In the genomic region with DNA sequence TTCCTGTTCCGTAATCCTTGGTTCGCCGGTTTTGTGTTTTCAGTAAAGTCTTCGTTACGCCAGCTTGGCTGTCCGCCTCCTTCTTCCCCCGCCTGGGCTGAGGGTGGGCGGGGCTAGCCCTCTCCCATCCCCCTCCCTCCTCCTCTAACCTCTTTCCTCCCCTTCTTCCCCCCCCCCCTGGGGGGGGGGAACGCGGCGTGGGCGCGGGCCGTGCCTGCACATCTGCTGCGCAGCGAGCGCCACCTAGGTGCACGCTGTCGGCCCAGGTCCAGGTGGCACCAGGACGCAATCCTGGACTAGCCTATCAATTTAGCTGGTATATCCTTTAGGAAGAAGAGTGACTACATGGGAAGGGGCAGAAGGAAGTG, we compare ENCODE assay signal across 8 mouse cellular contexts. TPM values are rescaled to one million over a fixed set of nuclear protein-coding genes. Genes with fewer than 3 reads are reported as not detected.
DNase-seq lines count a peak whose midpoint lies in the region; ATAC-seq and TF ChIP-seq lines count a peak whose summit lies in the region.

No protein-coding gene starts in this region.

- H3K4me2 ChIP-seq in forebrain, embryonic 16.5 days (ENCODE audit: low read length), result peak overlapping the region; percentile 80

- intact Hi-C loops in heart, postnatal 36 days (cut with DNase I), result loop anchor here (1.0 kb wide), 1 partner anchor 70 kb away; no protein-coding TSS in a partner anchor

- TF ChIP-seq POLR2A in ES-Bruce4 (IDR thresholded peaks at IDR 0.05; ENCODE audit: insufficient read depth, low read length), result no peak
- peak; percentile 66; the same call in 1 of the 2 replicates for TF ChIP-seq POLR2A in lung, adult 2 months (IDR thresholded peaks at IDR 0.05; ENCODE audit: borderline replicate concordance, extremely low read depth, low read depth, low read length)

- no peaks in the 10 kb centered on the region for H3K27me3 ChIP-seq in ES-Bruce4 (ENCODE audit: control insufficient read depth, insufficient read depth, low read length, poor library complexity, severe bottlenecking)
- no peaks in the 10 kb centered on the region for H3K27me3 ChIP-seq in forebrain, embryonic 16.5 days (replicated peaks; ENCODE audit: control insufficient read depth, insufficient read depth, low read length)

- TF ChIP-seq EP300 in ES-Bruce4 (IDR thresholded peaks at IDR 0.05; ENCODE audit: insufficient read depth, low read depth, low read length), result peak; percentile 61; the same call in 1 of the 2 replicates

- peak overlapping the region; percentile 69 for H3K4me3 ChIP-seq in ES-Bruce4 (ENCODE audit: low read depth, low read length)
- H3K4me3 ChIP-seq in forebrain, embryonic 16.5 days (replicated peaks; ENCODE audit: low read length), result peak overlapping the region; percentile 62
- H3K4me3 ChIP-seq in layer of hippocampus, adult 2 months, result peak overlapping the region; percentile 94
- peak overlapping the region; percentile 43 for H3K4me3 ChIP-seq in lung, adult 2 months (replicated peaks; ENCODE audit: extremely low read depth, low read depth, low read length)

- under 1% methylated on average over 15 of the region's 20 CpGs for WGBS in forebrain, embryonic 16.5 days
- under 1% methylated on average over 18 of the region's 20 CpGs for WGBS in lung, adult 2 months

- no peaks in the 10 kb centered on the region for H3K9me3 ChIP-seq in ES-Bruce4 (replicated peaks; ENCODE audit: control insufficient read depth, insufficient read depth, low read length, poor library complexity, severe bottlenecking)
- H3K9me3 ChIP-seq in forebrain, embryonic 16.5 days (ENCODE audit: control insufficient read depth, low read length), result no peaks in the 10 kb centered on the region

- H3K4me1 ChIP-seq in ES-Bruce4 (ENCODE audit: control insufficient read depth, insufficient read depth, low read length), result no peaks in the 10 kb centered on the region
- peaks cover 45% of the 10 kb centered on the region for H3K4me1 ChIP-seq in forebrain, embryonic 16.5 days (replicated peaks; ENCODE audit: control insufficient read depth, insufficient read depth, low read length)
- peaks cover 16% of the 10 kb centered on the region for H3K4me1 ChIP-seq in lung, adult 2 months (ENCODE audit: control insufficient read depth, insufficient read depth, low read length)

- no peak overlapping the region for H3K27ac ChIP-seq in ES-Bruce4 (ENCODE audit: insufficient read depth, low read length)
- peak overlapping the region; percentile 97 for H3K27ac ChIP-seq in forebrain, embryonic 16.5 days (ENCODE audit: low read length)
- peak overlapping the region; percentile 100 for H3K27ac ChIP-seq in layer of hippocampus, adult 2 months

- DNase-seq in cerebellum, adult 18-20 months, result peak; percentile 86 to 89
- DNase-seq in heart, postnatal 36 days, result peak; percentile 87 to 89
- DNase-seq in layer of hippocampus, adult 2 months (ENCODE audit: low spot score in 2 of 2), result peak; percentile 79 to 84
- peak; percentile 86 for DNase-seq in lung, adult 2 months
- peak; percentile 84 for DNase-seq in testis, postnatal 14 days (ENCODE audit: low spot score)

- TF ChIP-seq CTCF in ES-Bruce4 (IDR thresholded peaks at IDR 0.05; ENCODE audit: low read depth, low read length), result peak; percentile 80
- TF ChIP-seq CTCF in layer of hippocampus, adult 2 months (conservative IDR thresholded peaks at IDR 0.05), result peak; percentile 78
- peak; percentile 67 for TF ChIP-seq CTCF in lung, adult 2 months (IDR thresholded peaks at IDR 0.05; ENCODE audit: insufficient read depth, low read length)

- ATAC-seq in forebrain, embryonic 16.5 days, result peak; percentile 10; the same call in 1 of the 2 replicates
- peak; percentile 21 for ATAC-seq in neutrophil, adult 5-6 weeks (ENCODE audit: extremely low read depth, insufficient number of reproducible peaks, low FRiP score, poor library complexity, severe bottlenecking)

- no peaks in the 10 kb centered on the region for H3K36me3 ChIP-seq in ES-Bruce4 (ENCODE audit: control insufficient read depth, insufficient read depth, low read length, poor library complexity, severe bottlenecking)
- no peaks in the 10 kb centered on the region for H3K36me3 ChIP-seq in forebrain, embryonic 16.5 days (ENCODE audit: control insufficient read depth, insufficient read depth)

- peak overlapping the region; percentile 95 for H3K9ac ChIP-seq in ES-Bruce4 (ENCODE audit: low read depth, poor library complexity, severe bottlenecking)
- peak overlapping the region; percentile 93 for H3K9ac ChIP-seq in forebrain, embryonic 16.5 days (replicated peaks; ENCODE audit: low read depth, low read length)

RNA-seq across cellular contexts. Expression of gene Jund, which starts 1.8 kb away (rescaled TPM):
- 56.6 and 66.4 TPM in 2 replicates for polyA plus RNA-seq in ES-Bruce4 (2011; ENCODE audit: insufficient read depth, insufficient read length, low read depth, missing spikeins)
- 54.6 and 57.7 TPM in 2 replicates for polyA plus RNA-seq in forebrain, embryonic 16.5 days (2015; fragmentation: Nextera tagmentation; extraction: Ambion mirVana)
- 100 to 1,000 TPM; 124 to 138 TPM for total RNA-seq in heart, postnatal 36 days (2021)
- 100 to 1,000 TPM; 165 to 181 TPM for total RNA-seq in layer of hippocampus, adult 2 months (2021)
- polyA plus RNA-seq in lung, adult 2 months (2012; rRNA removed), result 378 and 717 TPM in 2 replicates
- 316 and 319 TPM in 2 replicates for total RNA-seq in neutrophil, adult 5-6 weeks (2017)

RNA-seq across cellular contexts. Expression of gene Iqcn, which starts 2.7 kb away (rescaled TPM):
- not detected in 2 replicates for polyA plus RNA-seq in ES-Bruce4 (2011; ENCODE audit: insufficient read depth, insufficient read length, low read depth, missing spikeins)
- 0.11 and 0.14 TPM in 2 replicates for polyA plus RNA-seq in forebrain, embryonic 16.5 days (2015; fragmentation: Nextera tagmentation; extraction: Ambion mirVana)
- total RNA-seq in heart, postnatal 36 days (2021), result under 1 TPM in 1 of 2 experiments, not detected in 1; 0.06 TPM
- total RNA-seq in layer of hippocampus, adult 2 months (2021), result under 1 TPM; 0.07 to 0.08 TPM
- 0.03 TPM in 1 of 2 replicates, not detected in the other for polyA plus RNA-seq in lung, adult 2 months (2012; rRNA removed)
- total RNA-seq in neutrophil, adult 5-6 weeks (2017), result 2.4 and 2.8 TPM in 2 replicates

RNA-seq across cellular contexts. Expression of gene Gm3336, which starts 17.8 kb away (rescaled TPM):
- polyA plus RNA-seq in ES-Bruce4 (2011; ENCODE audit: insufficient read depth, insufficient read length, low read depth, missing spikeins), result 0.99 and 2.5 TPM in 2 replicates
- not detected in 2 replicates for polyA plus RNA-seq in forebrain, embryonic 16.5 days (2015; fragmentation: Nextera tagmentation; extraction: Ambion mirVana)
- total RNA-seq in heart, postnatal 36 days (2021), result not detected
- not detected for total RNA-seq in layer of hippocampus, adult 2 months (2021)
- polyA plus RNA-seq in lung, adult 2 months (2012; rRNA removed), result 0.43 and 1.2 TPM in 2 replicates
- not detected in 2 replicates for total RNA-seq in neutrophil, adult 5-6 weeks (2017)

RNA-seq across cellular contexts. Expression of gene Pde4c, which starts 23.0 kb away (rescaled TPM):
- 1.9 and 2.3 TPM in 2 replicates for polyA plus RNA-seq in ES-Bruce4 (2011; ENCODE audit: insufficient read depth, insufficient read length, low read depth, missing spikeins)
- 0.12 and 0.54 TPM in 2 replicates for polyA plus RNA-seq in forebrain, embryonic 16.5 days (2015; fragmentation: Nextera tagmentation; extraction: Ambion mirVana)
- 1 to 10 TPM; 2.0 to 3.7 TPM for total RNA-seq in heart, postnatal 36 days (2021)
- 1 to 10 TPM; 1.4 to 1.5 TPM for total RNA-seq in layer of hippocampus, adult 2 months (2021)
- polyA plus RNA-seq in lung, adult 2 months (2012; rRNA removed), result 4.1 and 5.5 TPM in 2 replicates
- 2.2 and 2.4 TPM in 2 replicates for total RNA-seq in neutrophil, adult 5-6 weeks (2017)

RNA-seq across cellular contexts. Expression of gene Lsm4, which starts 27.5 kb away (rescaled TPM):
- polyA plus RNA-seq in ES-Bruce4 (2011; ENCODE audit: insufficient read depth, insufficient read length, low read depth, missing spikeins), result 211 TPM in 2 replicates
- polyA plus RNA-seq in forebrain, embryonic 16.5 days (2015; fragmentation: Nextera tagmentation; extraction: Ambion mirVana), result 166 and 168 TPM in 2 replicates
- total RNA-seq in heart, postnatal 36 days (2021), result 10 to 100 TPM; 64.0 to 66.8 TPM
- total RNA-seq in layer of hippocampus, adult 2 months (2021), result 10 to 100 TPM; 58.2 to 61.8 TPM
- 75.2 and 76.3 TPM in 2 replicates for polyA plus RNA-seq in lung, adult 2 months (2012; rRNA removed)
- total RNA-seq in neutrophil, adult 5-6 weeks (2017), result 103 and 134 TPM in 2 replicates

Comparison
In these comparisons a context has a peak if more than half of its experiments do, and no peak if none do; other contexts are left out.
1. H3K4me3 ChIP-seq: peak in every context shown above with its lines; median percentile 94 in layer of hippocampus, adult 2 months; 69 in ES-Bruce4; 62 in forebrain, embryonic 16.5 days; 43 in lung, adult 2 months.